Mouse (Mus musculus) cerebellum, adult 2 months (tissue): ENCODE measurements around the gene Sh3d19.

Source experiments
- CTCF ChIP-seq: fragments of 200-500 bp; IDR thresholded peaks from 2 replicates; pipeline ENCODE4 v1.5.1; 2011; ENCODE audit warnings: low read depth, mild to moderate bottlenecking, control low read depth, low read length, moderate library complexity, borderline replicate concordance; ENCODE audit not compliant: insufficient read depth
- POLR2A ChIP-seq: fragments of 200-500 bp; IDR thresholded peaks from 2 replicates; pipeline ENCODE4 v1.6.1; 2011; ENCODE audit warnings: low read length, control low read depth, borderline replicate concordance; ENCODE audit not compliant: insufficient read depth

DNA sequence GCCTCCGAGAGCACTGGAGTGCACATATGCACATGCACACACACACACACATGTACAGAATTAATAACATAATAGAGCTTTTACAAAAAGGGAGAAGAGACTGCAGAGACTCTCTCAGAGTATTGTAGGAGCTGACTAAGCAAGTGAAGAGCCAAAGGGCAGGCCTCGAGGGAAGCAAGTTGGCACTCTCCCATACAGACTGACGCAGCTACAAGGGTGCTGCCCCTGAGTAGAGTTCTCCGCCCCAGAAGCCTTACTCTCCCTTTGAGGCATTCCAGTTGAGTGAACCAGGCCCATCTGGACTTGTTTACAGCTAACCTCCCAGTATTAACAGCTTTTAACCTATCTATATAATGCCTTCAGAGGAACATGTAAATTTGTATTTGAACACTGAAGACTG, 85.8 kb downstream of the Sh3d19 start:
- TF ChIP-seq CTCF (no peak), POLR2A (no peak)
